Mouse (Mus musculus): ENCODE measurements around the gene Glg1.

DNA sequence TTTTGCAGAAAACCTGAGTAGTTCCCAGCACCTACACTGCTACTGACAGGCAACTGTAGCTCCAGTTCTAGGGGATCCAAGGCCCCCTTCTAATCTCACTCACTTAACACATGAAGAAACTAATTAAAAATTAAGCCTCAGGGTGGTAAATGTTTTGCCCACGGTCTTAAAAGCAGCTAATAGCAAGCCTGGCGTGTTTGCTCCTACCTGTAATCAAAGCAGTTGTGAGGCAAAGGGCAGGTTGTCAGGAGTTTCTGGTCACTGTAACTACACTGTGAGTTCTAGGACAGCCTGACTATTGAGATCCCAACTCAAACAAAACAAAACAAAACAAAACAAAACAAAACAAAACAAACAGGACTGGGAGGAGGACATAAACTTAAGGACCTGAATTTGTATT is 8.9 kb downstream of the Glg1 start:
- TF ChIP-seq CTCF (IDR thresholded peaks at IDR 0.05; ENCODE audit: low read depth, low read length) = no peak
- no peak for TF ChIP-seq POLR2A (IDR thresholded peaks at IDR 0.05; ENCODE audit: borderline replicate concordance, low read depth, low read length)

All from bone marrow macrophage, adult 2 months (primary cell).